Mouse (Mus musculus): ENCODE measurements around the gene Nle1.

- TF ChIP-seq CTCF (IDR thresholded peaks at IDR 0.05; ENCODE audit: insufficient read depth, low read length) = no peak
- no peak for TF ChIP-seq POLR2A (IDR thresholded peaks at IDR 0.05; ENCODE audit: borderline replicate concordance, extremely low read depth, low read depth, low read length)
Measured at GRCm38 (mm10) chr11:82888491-82888946, 19.7 kb downstream of the Nle1 start.
